Mouse (Mus musculus) cerebellum, adult (tissue): ENCODE measurements around the gene Crbn.

ENCODE experiments used
- ATAC-seq: cut with Nextera tagmentation; 2 replicates; pipeline ENCODE4 v1.9.2; 2017; ENCODE audit warnings: mild to moderate bottlenecking, moderate library complexity, mixed read lengths; ENCODE audit not compliant: insufficient number of reproducible peaks, low FRiP score, low TSS enrichment

The Crbn gene

DNA sequence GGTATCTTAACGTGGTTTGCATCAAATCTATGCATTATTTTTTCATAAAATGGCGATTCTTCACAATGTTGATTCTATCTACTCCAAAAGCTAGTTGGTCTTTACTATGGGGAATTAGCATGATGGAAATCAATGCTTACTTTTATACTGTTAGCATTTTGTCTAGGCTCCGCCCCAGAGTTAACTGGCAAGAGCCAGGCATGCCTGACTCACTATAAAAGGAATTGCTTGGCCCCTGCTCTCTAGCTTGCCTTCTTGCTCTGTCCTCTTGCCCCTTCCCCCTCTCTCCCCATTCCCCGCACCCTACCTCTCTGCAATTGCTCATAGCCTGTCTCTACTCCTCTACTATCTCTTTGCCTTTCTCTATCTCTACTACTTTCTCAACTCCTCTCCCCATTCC lies 33.1 kb downstream of the Crbn start:
- no peak for ATAC-seq

DNA sequence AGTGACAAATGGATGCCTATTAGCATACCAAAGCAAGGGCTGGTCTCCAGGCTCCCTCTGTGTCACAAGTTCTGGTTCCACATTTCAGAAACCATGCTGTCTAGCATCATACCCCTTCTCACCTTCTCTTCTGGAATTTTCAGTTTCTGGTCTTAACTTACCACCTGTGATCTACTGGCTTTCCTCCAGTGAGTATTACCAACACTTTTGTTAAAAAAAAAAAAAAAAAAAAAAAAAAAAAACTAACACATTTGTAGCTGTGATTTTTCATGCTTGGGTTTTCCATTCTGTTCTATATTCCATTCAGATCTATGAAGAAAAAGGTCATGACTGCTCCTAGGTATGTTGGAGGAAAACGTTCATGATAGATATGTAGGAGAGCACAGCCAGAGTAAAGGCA lies 34.0 kb downstream of the Crbn start:
- no peak for ATAC-seq

DNA sequence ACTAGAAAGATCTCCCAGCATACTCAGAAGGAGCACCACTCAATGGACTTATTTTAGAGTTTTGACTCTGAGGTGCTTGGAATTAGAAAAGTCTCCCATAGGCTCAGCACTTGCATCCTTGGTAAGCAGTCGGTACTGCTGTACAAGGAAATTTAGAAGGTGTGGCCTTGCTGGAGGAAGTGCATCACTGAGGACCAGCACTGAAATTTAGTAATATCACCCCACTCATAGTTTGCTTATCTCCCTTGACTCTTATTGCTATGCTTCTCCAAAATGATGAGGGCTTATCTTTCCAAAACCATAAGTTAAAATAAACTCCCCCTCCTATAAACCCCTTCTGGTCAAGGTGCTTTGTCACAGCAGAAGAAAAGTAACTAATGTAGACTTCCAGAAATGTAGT lies 38.4 kb downstream of the Crbn start:
- no peak for ATAC-seq

DNA sequence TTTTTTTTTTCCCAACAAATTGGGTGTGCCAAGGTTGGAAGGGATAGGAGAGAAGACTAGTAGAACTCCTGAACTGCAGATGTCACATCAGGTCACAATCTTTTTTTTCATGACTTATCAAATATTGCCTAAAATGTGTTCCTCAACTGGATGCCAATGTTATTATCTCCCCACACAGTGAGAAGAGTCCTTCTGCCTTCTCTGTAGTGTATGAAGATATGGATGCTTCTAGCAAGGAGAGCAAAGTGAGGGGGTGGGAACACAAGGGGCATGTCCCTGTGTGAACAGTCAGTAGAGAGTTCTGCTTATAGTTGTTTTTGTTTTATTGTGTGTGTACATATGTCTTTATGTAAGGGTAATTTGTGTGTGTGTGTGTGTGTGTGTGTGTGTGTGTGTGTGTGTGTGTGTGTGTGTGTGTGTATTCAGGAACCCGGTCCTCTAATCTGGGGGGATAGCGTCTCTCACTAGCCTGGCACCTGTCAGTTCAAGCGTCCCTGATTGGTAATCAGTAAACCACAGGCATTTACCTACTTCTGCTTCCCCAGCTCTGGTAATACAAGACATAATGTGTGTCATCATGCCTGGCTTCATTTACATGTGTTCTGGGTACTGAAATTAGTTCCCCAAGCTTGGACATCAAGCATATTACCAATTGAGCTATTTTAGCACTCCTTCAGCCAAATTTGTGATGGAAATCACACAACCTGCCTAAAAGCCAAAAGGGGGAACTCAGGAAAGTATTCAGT lies 39.2 kb downstream of the Crbn start:
- ATAC-seq = no peak

DNA sequence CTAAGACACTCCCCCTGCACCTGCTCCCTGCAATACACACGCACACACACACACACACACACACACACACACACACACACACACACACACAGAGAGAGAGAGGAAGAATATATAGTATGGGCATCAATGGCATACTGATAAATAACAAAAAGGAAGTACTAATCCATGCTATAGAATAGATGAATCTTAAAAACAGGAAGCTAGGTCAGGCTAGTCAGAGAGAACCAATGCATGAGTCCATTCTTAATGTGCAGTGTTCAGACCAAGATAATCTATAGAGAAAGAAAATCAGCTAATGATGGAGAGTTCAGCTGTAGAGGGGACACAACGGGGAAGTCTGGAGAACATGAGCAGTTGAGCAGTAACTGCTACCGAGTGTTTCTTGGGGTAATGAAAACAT lies 41.6 kb downstream of the Crbn start:
- no peak for ATAC-seq

DNA sequence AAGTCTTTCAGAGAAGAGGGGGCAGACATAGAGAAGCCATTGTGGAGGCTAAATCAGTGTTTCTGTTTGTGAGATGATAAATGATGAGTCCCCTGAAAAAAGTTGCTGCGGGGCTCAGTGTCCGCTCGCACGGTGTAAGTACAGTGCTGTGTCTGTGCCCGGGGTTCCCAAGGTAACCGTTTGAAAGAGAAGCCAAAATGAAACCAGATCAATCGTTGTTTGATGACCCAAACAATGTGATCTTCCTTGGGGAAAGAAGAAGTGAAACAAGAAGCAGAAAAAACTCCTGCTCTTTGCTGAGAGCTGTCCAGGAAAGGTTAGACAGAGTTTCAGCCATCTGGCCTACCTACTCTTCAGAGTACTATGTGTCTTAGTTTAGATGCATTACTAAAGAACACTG lies 49.6 kb downstream of the Crbn start:
- ATAC-seq = no peak

DNA sequence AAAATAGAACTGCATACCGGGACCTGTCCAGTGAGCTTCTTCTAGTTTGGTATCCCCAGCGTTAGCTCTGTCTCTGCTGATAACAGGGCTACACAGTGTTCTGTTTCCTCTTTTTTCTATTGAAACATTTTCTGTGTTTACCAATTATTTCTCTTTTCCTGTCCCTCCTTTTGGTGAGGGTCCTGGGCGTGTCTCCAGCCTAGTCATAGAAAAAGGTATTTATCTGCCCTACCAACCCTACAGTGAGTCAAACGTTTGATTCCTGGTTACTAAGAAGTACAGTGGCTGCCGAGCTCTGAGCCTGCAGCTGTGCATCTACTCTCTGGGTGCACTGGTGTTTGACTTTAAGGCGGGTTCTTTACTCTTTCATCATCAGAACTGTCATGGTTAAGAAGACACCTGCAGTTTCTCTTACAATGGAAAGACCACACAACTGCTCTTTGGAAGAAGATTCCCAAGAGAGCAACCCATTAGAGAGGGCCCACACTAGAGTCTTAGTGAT lies 50.9 kb downstream of the Crbn start, which contains the start of gene Il5ra:
TSS of gene Il5ra (minus strand) at position 151 of the 502 bp plus-strand sequence.
- ATAC-seq = no peak

DNA sequence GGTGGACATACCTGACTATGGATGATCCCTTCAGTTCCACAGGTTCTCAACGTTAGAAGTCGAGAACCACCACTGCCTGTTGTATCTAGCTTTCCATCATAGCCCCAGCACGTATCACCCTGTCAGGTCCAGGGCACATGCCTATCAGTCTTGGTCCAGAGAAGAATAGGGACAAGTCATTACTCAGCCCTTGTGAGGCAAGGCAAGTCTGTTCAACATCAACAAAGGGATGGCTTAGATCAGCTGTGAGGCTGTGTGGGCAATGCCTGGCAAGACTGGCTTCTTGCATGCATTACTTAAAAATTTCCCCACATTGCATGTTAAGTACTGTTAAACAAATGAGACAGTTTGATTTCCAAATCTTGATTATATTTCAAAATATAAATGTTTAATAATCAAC lies 52.1 kb downstream of the Crbn start:
- ATAC-seq = no peak

DNA sequence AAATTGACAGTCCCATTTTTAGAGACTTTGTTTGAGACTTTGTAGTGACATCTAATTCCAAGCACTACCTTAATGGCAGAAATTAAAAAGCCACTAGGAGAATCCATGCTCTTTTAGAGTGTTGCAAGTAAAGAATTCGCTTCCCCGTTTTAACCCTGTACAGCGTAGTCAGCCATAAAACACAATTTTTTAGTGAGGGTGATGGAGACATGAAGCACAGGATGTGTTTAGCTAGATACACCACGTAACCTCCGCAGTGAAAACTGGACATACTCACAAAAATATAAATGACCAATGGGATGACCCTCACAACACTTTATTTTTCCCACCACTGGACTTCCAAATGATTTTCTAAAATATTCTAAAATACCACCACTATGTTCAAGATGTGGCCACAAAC lies 52.6 kb downstream of the Crbn start:
- ATAC-seq = no peak

DNA sequence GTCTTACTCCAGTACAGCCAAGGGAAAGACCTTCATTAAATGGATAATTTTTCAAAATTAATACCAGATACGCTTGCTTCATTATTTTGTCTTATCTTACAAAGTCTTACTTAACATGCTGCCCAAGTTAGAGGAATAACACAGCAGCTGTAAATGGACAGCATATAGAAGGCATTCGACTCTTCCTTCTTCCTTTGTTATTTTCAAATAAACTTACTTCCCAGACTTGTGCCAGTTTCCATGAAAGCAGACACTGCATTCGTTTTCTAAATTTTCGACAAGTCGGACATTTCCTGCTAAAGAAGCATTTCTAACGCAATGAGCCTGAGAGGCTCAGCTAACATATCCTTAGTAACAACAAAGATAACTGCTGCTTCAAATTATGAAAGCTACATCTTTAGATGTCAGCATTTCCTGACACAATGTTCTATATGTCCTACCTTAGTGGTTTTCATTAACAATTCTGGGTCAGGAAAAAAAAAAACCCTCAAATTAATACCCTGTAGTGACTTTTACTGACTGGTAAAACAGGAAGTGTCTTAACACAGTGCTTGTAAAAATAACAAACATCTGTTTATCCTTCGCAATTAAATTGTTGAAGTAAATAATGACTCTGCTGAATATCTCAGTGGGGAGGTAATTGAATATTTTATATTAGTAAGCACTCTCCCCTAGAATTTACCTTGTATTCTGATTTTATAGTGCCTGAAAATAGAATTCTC lies 54.0 kb downstream of the Crbn start:
- ATAC-seq = no peak

DNA sequence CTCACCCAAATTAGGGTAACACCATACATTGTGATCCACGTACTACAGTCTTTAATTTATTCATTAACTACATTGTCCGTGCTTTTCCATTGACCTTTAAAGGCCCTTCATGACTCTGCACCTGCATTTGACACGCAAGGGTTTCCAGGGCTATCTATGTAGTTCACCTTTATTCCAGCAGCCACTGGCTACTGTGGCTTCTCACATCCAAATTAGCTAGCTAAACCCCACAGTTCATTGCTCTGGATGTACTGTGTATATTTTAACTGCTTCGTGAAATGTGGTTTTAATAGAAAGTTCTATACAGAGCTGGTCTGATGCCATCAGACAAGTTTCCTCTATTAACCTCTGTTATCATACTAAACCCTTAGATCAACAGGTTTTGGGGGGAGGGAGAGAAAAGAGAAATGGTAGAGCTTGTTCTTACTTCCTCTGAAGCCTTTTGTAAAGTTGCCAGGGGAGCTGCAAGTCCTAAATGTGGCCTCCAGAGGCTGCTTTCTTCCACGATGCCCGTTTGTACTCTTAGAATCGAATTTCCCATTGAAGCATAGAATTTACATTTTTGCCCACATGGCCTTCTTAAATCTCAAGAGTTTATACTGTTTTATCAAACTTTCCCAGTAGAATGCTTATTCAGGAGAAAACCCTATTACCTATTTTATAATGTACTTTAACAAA lies 56.2 kb downstream of the Crbn start:
- no peak for ATAC-seq

DNA sequence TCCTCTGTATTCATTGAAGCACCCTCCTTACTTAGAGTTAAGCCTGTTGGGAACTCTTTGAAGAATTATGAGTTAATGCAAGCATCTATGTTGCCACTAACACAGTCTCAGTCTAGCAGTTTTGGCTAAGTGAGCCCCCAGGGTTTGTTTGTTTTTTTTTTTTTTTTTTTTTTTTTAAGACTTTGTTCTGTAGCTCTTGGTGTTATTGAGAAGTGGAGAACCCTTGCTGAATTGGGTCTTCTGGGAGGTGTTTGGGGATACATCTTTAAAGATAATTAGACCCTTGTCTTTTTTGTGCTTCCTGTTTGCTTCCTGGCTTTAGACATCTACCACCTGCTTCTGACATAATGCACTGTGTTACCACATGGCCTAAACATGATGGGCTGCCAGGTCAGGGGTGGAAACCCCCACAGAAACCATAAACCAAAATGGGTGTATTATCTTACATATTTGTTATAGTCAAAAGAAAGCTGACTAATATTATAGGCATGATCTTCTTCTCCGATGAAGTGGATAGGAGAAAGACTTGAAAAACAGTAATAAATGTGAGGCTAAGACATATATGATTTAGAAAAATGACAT lies 59.5 kb downstream of the Crbn start:
- no peak for ATAC-seq

DNA sequence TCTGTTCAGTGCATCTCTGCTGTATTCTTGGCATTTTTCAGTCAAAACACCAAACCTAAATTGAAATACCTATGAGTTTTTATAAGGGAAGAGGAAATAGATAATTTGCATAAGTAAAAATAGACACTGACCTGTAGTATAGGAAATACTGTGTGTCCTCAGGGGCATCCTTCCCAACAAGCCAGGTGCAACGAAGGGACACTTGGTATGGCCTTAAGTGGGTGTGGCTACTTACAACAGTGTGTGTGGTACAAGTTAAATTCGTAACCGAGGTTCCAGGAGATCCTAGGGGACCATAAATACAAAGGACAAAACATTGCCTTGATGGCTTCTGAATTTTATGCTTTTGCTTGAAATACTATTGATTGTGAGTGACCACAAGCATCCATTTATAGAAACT lies 61.6 kb downstream of the Crbn start:
- ATAC-seq = no peak

DNA sequence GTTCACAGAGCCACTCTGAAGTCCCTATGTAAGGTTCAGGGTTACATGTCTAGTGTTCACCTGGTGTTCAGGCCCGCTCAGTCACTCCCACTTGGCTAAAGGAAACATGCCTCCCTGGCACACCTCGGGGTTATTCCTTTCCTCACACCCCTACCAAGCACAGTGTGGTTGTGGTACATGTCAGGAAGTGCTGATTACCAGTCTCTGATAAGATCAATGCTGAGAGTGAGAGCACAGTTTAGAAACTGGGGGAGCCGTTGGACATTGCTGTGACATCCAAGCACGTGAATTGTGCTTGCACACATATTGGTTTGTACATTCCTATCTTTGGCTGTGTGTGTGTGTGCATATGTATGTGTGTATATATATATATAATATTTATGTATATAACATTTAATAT lies 67.3 kb downstream of the Crbn start:
- no peak for ATAC-seq
